Mouse (Mus musculus) natural killer cell, adult 2 months (primary cell): ENCODE measurements at regions not wholly inside any gene's neighbourhood (a gene's known extent, or its start where the extent isn't known, plus 50 kb on each side); places are given as distances from the start of the nearest gene placed in this dataset.

Experiments
- DNase-seq, 2 experiments: peaks; one replicate each; pipeline ENCODE4 v3.0.0; 2022; ENCODE audit warnings: low spot score in 2 of 2

GRCm38 (mm10) chr3:136993473-136993872 is 323.5 kb downstream of the Ppp3ca start:
- DNase-seq: no peak

- DNase-seq: no peak
Measured at GRCm38 (mm10) chr3:136994361-136995083, 324.6 kb downstream of the Ppp3ca start.

GRCm38 (mm10) chr3:136995611-136996335 is 325.8 kb downstream of the Ppp3ca start:
- no peak for DNase-seq

GRCm38 (mm10) chr3:136996381-136996895 is 326.5 kb downstream of the Ppp3ca start:
- DNase-seq: no peak

- DNase-seq: no peak
Measured at GRCm38 (mm10) chr3:137011551-137011950, 329.3 kb upstream of the Emcn start.

GRCm38 (mm10) chr3:137014686-137015085 is 326.2 kb upstream of the Emcn start:
- no peak for DNase-seq

- DNase-seq: no peak
Measured at GRCm38 (mm10) chr3:137015199-137015598, 325.7 kb upstream of the Emcn start.

GRCm38 (mm10) chr3:137019971-137020634 is 320.8 kb upstream of the Emcn start:
- DNase-seq: no peak

- DNase-seq: no peak
Measured at GRCm38 (mm10) chr3:137029546-137029945, 311.3 kb upstream of the Emcn start.

- DNase-seq: no peak
Measured at GRCm38 (mm10) chr3:137032802-137033201, 308.1 kb upstream of the Emcn start.

- DNase-seq: no peak
Measured at GRCm38 (mm10) chr3:137039638-137040037, 301.2 kb upstream of the Emcn start.

GRCm38 (mm10) chr3:137056544-137057224 is 284.2 kb upstream of the Emcn start:
- DNase-seq: no peak

- no peak for DNase-seq
Measured at GRCm38 (mm10) chr3:137057225-137057910, 283.5 kb upstream of the Emcn start.

GRCm38 (mm10) chr3:137057911-137058260 is 283.0 kb upstream of the Emcn start:
- no peak for DNase-seq

GRCm38 (mm10) chr3:137062067-137062466 is 278.8 kb upstream of the Emcn start:
- no peak for DNase-seq

GRCm38 (mm10) chr3:137067336-137067735 is 273.5 kb upstream of the Emcn start:
- no peak for DNase-seq

GRCm38 (mm10) chr3:137069334-137069733 is 271.5 kb upstream of the Emcn start:
- no peak for DNase-seq

GRCm38 (mm10) chr3:137077718-137078599 is 262.9 kb upstream of the Emcn start:
- DNase-seq: no peak

- no peak for DNase-seq
Measured at GRCm38 (mm10) chr3:137078600-137078975, 262.3 kb upstream of the Emcn start.

GRCm38 (mm10) chr3:137086896-137087295 is 254.0 kb upstream of the Emcn start:
- DNase-seq: no peak
